Mouse (Mus musculus) gonadal fat pad, adult 2 months (tissue): ENCODE results near the gene Morn3. TPM values are rescaled to one million over a fixed set of nuclear protein-coding genes. Genes with fewer than 3 reads are reported as not detected.

Experiments used
- DNase-seq: peaks from one replicate; pipeline ENCODE4 v3.0.0-alpha.2; 2012; ENCODE audit warnings: low read depth
- polyA plus RNA-seq: library from polyadenylated mRNA; depleted of rRNA; stranded (reverse); fragments of >200 nt; gene quantifications from 2 replicates; pipeline ENCODE4 v1.2.3, GENCODE M21; 2012

The Morn3 gene
- polyA plus RNA-seq, 1 experiment = 1.4 TPM

- no peak for DNase-seq
Measured at GRCm38 (mm10) chr5:123024312-123024711, 22.5 kb downstream of the Morn3 start.

GRCm38 (mm10) chr5:123023049-123023448 lies 23.8 kb downstream of the Morn3 start:
- no peak for DNase-seq

GRCm38 (mm10) chr5:123021438-123021837 lies 25.4 kb downstream of the Morn3 start:
- DNase-seq = no peak

DNA sequence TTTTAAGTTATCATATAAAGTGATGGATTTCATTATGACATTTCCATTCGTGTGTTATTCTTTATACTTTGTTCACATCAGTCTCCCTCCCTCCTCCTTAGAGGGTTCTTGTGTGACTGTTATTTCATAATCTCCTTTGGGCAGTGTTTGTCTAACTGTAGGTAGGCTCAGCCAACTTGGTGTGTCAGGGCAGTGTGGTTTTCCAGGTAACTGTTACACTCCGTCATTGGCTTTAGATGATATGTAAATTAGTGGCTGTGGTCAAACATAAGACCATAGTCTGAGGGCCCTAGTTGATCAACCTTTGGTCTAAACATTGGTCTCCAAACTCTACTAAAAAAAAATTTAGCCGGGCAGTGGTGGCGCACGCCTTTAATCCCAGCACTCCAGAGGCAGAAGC lies 26.4 kb downstream of the Morn3 start:
- no peak for DNase-seq

DNA sequence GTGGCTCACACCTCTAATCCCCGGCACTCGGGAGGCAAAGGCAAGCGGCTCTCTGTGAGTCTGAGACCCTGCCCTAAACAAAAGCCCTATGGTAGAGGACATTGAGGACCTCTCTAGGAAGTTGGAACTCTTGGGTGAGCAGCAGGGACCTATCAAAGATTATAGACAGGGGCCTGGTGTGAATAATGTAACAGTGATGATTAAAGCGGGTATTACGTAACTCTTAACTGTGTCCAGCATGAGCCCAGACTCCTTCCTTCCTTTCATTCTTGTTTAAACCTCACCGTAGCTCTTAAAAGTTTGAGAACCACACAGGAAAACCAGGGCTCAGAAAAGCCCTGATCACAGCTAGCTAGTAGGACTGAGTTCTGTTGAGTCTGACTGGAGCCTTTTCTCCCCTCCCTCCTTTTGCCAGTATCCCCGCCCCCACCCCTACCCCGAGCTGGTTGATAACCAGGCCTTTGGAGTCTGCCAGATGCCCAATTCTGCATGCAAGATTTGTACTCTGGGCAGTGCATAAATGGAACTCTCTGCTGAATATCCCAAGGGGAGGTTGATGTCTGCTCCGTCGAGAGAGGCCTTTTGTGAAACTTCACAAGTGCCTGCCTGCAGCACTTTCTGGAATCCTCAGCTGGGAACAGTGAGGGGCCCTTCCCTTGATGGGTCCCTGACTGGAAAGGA lies 27.3 kb downstream of the Morn3 start:
- no peak for DNase-seq

DNA sequence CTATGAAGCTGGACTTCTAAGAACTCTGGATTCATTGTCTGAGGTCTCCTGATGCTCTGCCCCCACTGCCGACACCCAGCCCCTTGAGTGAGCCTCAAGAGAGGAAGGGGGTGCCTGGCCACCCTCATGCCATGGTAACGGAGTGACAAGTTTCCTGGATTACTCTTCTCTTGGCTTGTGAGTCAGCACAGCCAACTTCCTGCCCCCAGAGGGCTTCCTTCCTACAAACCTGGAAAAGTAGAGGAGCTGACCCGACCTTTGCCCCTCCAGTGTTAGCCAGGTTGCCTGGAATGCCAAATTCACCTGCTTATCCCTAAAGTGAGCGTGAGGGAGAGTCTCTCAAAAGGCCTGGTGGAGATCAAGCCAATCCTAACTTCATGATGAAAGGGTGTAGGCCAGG lies 29.3 kb downstream of the Morn3 start:
- no peak for DNase-seq

DNA sequence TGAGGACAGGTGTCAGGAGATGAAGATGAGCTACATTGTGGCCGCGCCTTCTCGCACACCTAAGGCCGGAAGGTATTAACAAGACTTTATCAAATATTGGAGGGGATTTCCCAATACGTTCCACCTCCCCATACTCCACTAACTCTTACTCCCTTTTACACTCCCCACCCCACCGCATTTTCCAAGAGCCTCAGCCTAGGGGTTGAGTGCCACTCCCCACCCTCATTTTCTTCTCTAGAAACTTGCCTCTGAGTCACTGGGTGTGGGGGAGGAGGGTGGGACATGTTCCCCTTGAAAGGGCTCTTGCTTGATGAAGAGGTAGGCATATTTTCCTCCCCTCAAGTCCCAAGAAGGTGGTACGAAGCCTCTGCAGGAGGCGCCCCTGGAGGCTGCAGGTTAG lies 30.9 kb downstream of the Morn3 start:
- no peak for DNase-seq

- no peak for DNase-seq
Measured at GRCm38 (mm10) chr5:123014753-123015701, 31.8 kb downstream of the Morn3 start, which contains the start of gene Orai1. TSS of gene Orai1 (plus strand) at chr5:123015074.

GRCm38 (mm10) chr5:123013599-123014315 lies 33.1 kb downstream of the Morn3 start:
- no peak for DNase-seq

GRCm38 (mm10) chr5:123011705-123012104 lies 35.1 kb downstream of the Morn3 start:
- no peak for DNase-seq

DNA sequence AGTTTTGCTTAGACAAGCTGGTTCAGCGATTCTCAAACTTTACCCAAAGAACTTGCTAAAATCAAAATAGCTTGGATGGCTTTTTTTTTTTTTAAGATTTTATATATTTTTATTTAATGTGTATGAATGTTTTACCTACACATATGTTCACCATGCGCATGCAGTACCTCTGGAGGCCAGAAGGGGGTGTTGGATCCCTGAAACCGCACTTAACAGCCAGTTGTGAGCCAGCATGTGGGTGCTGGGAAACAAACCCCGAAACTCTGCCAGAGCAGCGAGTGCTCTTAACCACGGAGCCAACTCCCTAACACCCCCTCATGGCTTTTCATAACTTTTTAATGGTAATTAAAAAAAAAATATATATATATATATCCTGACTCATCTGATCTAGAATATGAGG lies 36.0 kb downstream of the Morn3 start:
- no peak for DNase-seq

DNA sequence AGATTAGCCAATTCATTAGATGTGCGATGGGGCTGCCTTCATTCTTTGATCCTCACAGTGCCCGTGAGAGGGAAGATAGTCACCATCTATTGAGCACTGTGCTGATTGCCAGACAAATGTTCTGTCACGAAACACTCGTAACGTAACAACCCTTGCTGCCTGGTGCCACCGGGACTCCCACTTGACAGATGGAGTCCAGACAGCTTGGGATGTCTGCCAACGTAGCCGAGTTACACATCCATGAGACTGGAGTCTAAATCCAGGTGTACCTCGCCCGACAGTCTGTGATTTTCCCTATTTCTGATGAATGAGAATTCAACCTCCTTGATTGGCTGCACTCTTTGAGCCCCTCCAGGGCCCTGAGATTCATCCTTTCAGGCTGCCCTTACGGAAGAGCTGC lies 36.9 kb downstream of the Morn3 start:
- no peak for DNase-seq

GRCm38 (mm10) chr5:123008877-123009493 lies 37.8 kb downstream of the Morn3 start:
- DNase-seq = no peak

DNA sequence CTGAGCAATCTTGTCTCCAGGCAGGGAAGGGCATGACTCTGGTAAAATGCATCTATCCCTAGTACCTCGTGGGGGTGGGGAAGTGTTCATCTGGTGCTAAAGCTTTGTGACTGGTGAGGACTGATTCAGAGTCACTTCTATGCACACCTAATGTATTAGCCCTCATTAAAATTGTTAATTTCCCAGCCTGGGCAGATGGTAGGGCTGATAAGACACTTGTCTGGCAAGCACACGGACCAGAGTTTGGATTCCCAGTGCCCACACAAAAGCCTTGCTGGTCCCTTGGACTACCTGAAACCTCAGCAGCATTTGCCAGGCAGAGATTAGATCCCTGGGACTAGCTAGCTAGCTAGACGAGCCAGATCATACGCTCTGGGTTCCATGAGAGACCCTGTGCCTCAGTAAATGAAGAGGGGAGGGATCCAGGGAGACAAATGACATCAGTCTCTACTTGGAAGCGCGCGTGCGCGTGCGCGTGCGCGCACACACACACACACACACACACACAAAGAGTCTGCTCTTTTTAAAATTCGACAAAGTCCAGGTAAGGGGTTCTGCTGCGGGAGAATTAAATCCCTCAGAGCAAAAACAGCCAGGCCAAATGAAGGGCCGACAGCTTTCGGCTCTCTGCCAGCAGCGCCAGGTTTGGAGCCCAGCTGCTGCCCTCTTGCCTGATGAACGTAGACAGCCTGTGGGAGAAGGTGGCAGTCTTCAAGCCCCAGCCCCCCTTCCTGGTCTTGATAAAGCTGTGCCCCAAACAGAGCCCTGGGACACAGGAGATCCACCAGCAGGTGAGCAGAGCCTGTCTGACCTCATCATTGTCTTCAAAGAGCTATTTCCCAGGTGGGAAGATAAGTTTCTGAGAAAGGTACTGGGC lies 40.9 kb downstream of the Morn3 start:
- no peak for DNase-seq

GRCm38 (mm10) chr5:123000901-123001300 lies 45.9 kb downstream of the Morn3 start:
- DNase-seq = no peak

GRCm38 (mm10) chr5:122997205-122998204 lies 49.3 kb downstream of the Morn3 start:
- DNase-seq = no peak

GRCm38 (mm10) chr5:122994910-122995309 lies 51.9 kb downstream of the Morn3 start:
- no peak for DNase-seq

GRCm38 (mm10) chr5:122994303-122994846 lies 52.4 kb downstream of the Morn3 start:
- no peak for DNase-seq

- no peak for DNase-seq
Measured at GRCm38 (mm10) chr5:122993811-122994210, 53.0 kb downstream of the Morn3 start.
